Mouse (Mus musculus): ENCODE results near the gene 2700049A03Rik. TPM values are rescaled to one million over a fixed set of nuclear protein-coding genes. Genes with fewer than 3 reads are reported as not detected.

2700049A03Rik gene
- polyA plus RNA-seq, 1 experiment from 2014 or later: 2.4 TPM

DNA sequence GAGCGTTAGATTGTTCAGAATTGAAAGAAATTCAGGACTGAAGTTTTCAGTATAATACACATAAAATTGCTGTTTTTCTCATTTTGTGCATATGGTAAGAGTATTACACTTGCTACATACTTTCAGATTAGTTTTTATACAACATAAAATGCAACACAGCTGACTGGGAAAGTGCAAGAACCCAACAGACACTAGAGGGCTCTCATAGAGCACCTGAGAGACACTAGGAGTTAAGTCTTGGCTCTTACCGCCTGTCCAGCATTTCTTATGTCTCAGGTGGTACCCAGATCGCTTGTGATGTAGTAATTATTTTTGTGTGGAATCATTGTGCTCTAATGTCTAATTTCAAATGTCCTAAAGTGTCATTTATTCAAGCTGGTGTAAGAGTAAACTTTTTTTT, 61.0 kb downstream of the 2700049A03Rik start:
- no peaks in the 10 kb centered on the region for H3K9me3 ChIP-seq (ENCODE audit: low read length)
- WGBS (ENCODE audit: insufficient replicate concordance): 79% methylated on average over 3 of the region's 3 CpGs
- TF ChIP-seq CTCF (IDR thresholded peaks at IDR 0.05; ENCODE audit: low read depth): peak; percentile 54
- TF ChIP-seq EP300 (IDR thresholded peaks at IDR 0.05; ENCODE audit: low read depth): no peak

DNA sequence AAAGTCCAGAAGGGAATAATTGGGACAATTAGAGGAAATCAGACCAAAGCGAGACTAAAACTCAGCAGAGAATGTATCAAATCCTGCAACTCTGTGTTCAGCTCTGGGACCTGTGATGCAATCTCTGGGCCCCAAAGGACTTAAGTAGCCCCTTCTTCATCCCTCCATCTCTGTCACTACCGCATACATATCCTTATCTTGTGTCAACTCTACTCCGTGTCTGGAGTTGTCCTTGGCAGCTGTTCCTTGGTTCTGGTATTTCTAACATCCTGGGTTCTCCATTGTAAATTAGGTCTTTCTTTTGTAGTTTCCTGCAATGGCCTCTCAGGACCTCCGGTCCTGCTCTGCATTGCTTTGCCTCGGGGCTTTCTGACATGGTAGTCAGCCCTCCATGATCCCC, 65.1 kb downstream of the 2700049A03Rik start:
- H3K27ac ChIP-seq (ENCODE audit: low read depth): no peak overlapping the region
- peaks cover 19% of the 10 kb centered on the region; the same call in 1 of the 2 replicates for H3K36me3 ChIP-seq (replicated peaks; ENCODE audit: insufficient read depth, low read length)
- WGBS (ENCODE audit: insufficient replicate concordance): 69% methylated on average over 5 of the region's 5 CpGs
- ATAC-seq: no peak
- H3K4me1 ChIP-seq (ENCODE audit: insufficient read depth): no peaks in the 10 kb centered on the region
- TF ChIP-seq EP300 (IDR thresholded peaks at IDR 0.05; ENCODE audit: low read depth) (no peak), CTCF (IDR thresholded peaks at IDR 0.05; ENCODE audit: low read depth) (no peak)
- DNase-seq: no peak
- H3K4me3 ChIP-seq (ENCODE audit: low read depth, low read length): no peak overlapping the region
- no peaks in the 10 kb centered on the region for H3K27me3 ChIP-seq (ENCODE audit: insufficient read depth, low read length)
- H3K4me2 ChIP-seq (ENCODE audit: low read depth, low read length): no peak overlapping the region
- H3K9me3 ChIP-seq (ENCODE audit: low read length): no peaks in the 10 kb centered on the region
- H3K9ac ChIP-seq (replicated peaks): no peak overlapping the region

More for the DNA sequence above, 61.0 kb downstream of the 2700049A03Rik start:
- H3K27me3 ChIP-seq (ENCODE audit: insufficient read depth, low read length): no peaks in the 10 kb centered on the region
- H3K4me2 ChIP-seq (ENCODE audit: low read depth, low read length): no peak overlapping the region
- no peak overlapping the region for H3K9ac ChIP-seq (replicated peaks)
- no peak overlapping the region for H3K27ac ChIP-seq (ENCODE audit: low read depth)
- no peaks in the 10 kb centered on the region for H3K4me1 ChIP-seq (ENCODE audit: insufficient read depth)
- DNase-seq (no peak), ATAC-seq (no peak)
- H3K36me3 ChIP-seq (replicated peaks; ENCODE audit: insufficient read depth, low read length): peaks cover 26% of the 10 kb centered on the region
- no peak overlapping the region for H3K4me3 ChIP-seq (ENCODE audit: low read depth, low read length)

DNA sequence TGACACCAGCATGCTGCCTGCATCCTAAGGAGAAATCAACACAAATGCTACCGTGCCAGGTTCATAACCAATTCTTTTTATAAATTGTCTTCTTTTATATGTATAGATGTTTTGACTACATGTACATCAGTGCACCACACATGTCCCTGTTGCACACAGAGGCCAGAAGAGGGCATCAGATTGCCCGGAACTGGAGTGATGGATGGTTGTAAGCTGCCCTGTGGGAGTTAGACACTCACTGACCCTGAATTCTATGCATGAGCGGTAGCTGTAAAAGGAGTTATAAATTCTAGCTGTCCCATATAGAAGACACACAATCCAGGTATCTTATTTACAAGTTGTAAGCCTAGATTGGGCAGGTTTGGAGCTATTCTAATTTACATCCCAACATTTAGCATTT, 67.7 kb downstream of the 2700049A03Rik start:
- WGBS (ENCODE audit: insufficient replicate concordance): 82% methylated on average over 3 of the region's 3 CpGs

DNA sequence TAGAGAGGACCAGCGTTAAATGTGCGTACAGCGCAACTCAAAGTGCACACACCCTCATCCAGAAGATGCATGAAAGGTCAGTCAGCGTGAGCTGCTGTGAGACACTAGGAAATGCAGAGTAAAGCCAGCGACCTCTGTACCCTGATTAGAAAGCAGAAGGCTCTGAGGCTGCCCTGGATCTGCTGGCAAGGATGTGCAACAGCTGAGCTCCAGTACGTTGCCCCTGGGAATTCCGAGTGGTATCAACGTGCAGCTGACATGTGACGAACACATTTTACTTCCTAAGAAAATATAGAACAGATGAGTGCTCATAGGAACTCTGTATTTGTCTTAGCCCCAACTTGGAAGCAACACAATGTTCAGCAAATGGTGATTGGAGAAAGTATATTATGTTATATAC, 80.5 kb downstream of the 2700049A03Rik start:
- 81% methylated on average over 9 of the region's 9 CpGs for whole genome bisulfite sequencing (ENCODE audit: insufficient replicate concordance)
- Histone ChIP-seq H3K9ac (replicated peaks) (no peak overlapping the region), H3K4me2 (ENCODE audit: low read depth, low read length) (no peak overlapping the region), H3K9me3 (ENCODE audit: low read length) (no peaks in the 10 kb centered on the region; the same call in 1 of the 2 replicates), H3K4me3 (ENCODE audit: low read depth, low read length) (no peak overlapping the region), H3K4me1 (ENCODE audit: insufficient read depth) (no peaks in the 10 kb centered on the region), H3K36me3 (replicated peaks; ENCODE audit: insufficient read depth, low read length) (peaks cover 8% of the 10 kb centered on the region; the same call in 1 of the 2 replicates), H3K27ac (ENCODE audit: low read depth) (no peak overlapping the region), H3K27me3 (ENCODE audit: insufficient read depth, low read length) (no peaks in the 10 kb centered on the region)
- no peak for ATAC-seq
- TF ChIP-seq EP300 (IDR thresholded peaks at IDR 0.05; ENCODE audit: low read depth) (no peak), CTCF (IDR thresholded peaks at IDR 0.05; ENCODE audit: low read depth) (no peak)
- DNase-seq: no peak

More for the DNA sequence above, 67.7 kb downstream of the 2700049A03Rik start:
- TF ChIP-seq EP300 (IDR thresholded peaks at IDR 0.05; ENCODE audit: low read depth): no peak
- TF ChIP-seq CTCF (IDR thresholded peaks at IDR 0.05; ENCODE audit: low read depth): peak; percentile 18; the same call in 1 of the 2 replicates
- DNase-seq (no peak), ATAC-seq (no peak)
- Histone ChIP-seq H3K27ac (ENCODE audit: low read depth) (no peak overlapping the region), H3K4me3 (ENCODE audit: low read depth, low read length) (no peak overlapping the region), H3K27me3 (ENCODE audit: insufficient read depth, low read length) (no peaks in the 10 kb centered on the region), H3K9me3 (ENCODE audit: low read length) (no peaks in the 10 kb centered on the region), H3K4me2 (ENCODE audit: low read depth, low read length) (no peak overlapping the region), H3K4me1 (ENCODE audit: insufficient read depth) (no peaks in the 10 kb centered on the region), H3K9ac (replicated peaks) (no peak overlapping the region), H3K36me3 (replicated peaks; ENCODE audit: insufficient read depth, low read length) (peaks cover 19% of the 10 kb centered on the region; the same call in 1 of the 2 replicates)

DNA sequence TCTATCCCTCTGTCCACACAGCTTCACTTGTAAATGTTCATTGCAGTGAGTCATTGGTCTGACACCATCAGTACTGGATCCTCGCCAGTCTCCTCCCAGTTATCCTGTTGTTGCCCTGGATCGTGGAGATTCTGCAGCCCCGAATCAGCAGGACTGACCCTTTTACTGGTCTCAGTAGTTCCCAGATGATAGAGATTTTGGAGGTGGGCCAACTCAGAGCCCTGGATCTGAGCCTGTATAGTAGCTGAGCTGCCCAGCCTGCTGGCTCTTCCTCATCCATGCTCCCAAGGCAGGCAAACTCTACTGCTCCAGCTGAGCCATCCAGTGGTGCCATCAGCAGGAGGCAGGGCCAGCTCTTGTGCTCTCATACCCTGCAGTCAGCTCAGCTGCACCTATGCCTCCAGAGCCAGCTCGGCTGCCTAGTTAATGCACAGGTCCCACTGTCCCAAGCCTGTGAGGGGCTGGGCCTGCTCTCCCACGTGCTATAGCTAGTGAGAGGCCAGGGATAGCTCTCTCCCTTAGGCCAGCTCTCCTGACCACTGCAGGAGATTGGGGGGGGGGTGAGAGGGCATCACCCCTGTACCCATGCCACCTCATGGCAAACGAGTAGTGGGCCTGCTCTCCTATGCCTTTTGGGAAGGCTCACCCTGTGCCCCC, 81.3 kb downstream of the 2700049A03Rik start:
- WGBS (ENCODE audit: insufficient replicate concordance): 81% methylated on average over 6 of the region's 6 CpGs
- no peak overlapping the region for H3K27ac ChIP-seq (ENCODE audit: low read depth)
- no peaks in the 10 kb centered on the region for H3K4me1 ChIP-seq (ENCODE audit: insufficient read depth)
- H3K36me3 ChIP-seq (replicated peaks; ENCODE audit: insufficient read depth, low read length): peaks cover 8% of the 10 kb centered on the region; the same call in 1 of the 2 replicates
- no peaks in the 10 kb centered on the region; the same call in 1 of the 2 replicates for H3K9me3 ChIP-seq (ENCODE audit: low read length)
- TF ChIP-seq EP300 (IDR thresholded peaks at IDR 0.05; ENCODE audit: low read depth) (no peak), CTCF (IDR thresholded peaks at IDR 0.05; ENCODE audit: low read depth) (no peak)
- H3K4me2 ChIP-seq (ENCODE audit: low read depth, low read length): no peak overlapping the region
- DNase-seq (peak; percentile 32), ATAC-seq (no peak)
- no peak overlapping the region for H3K9ac ChIP-seq (replicated peaks)
- H3K4me3 ChIP-seq (ENCODE audit: low read depth, low read length): no peak overlapping the region
- H3K27me3 ChIP-seq (ENCODE audit: insufficient read depth, low read length): no peaks in the 10 kb centered on the region

DNA sequence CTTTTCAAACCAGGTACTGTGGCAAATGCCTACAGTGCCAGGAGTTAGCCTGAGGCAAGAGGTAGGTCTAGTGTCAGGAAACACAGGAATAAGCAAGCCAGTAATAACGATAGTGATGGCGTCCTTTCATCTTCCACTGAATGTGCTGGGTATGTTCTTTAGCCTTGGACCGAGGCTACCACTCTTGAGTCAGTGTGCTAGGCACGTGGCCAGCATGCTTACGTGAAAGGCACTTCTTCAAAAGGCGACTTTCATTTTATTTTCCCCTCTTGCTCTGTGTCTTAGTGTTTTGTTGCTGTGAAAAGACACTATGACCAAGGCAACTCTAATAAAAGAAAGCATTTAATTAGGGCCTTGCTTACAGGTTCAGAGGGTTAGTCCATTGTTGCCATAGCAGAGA, 86.1 kb downstream of the 2700049A03Rik start:
- no peak for TF ChIP-seq CTCF (IDR thresholded peaks at IDR 0.05; ENCODE audit: low read depth)
- Histone ChIP-seq H3K36me3 (replicated peaks; ENCODE audit: insufficient read depth, low read length) (peaks cover 8% of the 10 kb centered on the region; the same call in 1 of the 2 replicates), H3K9ac (replicated peaks) (no peak overlapping the region), H3K27ac (ENCODE audit: low read depth) (no peak overlapping the region), H3K9me3 (ENCODE audit: low read length) (no peaks in the 10 kb centered on the region; the same call in 1 of the 2 replicates), H3K4me1 (ENCODE audit: insufficient read depth) (no peaks in the 10 kb centered on the region), H3K4me2 (ENCODE audit: low read depth, low read length) (no peak overlapping the region), H3K27me3 (ENCODE audit: insufficient read depth, low read length) (no peaks in the 10 kb centered on the region), H3K4me3 (ENCODE audit: low read depth, low read length) (no peak overlapping the region)
- no peak for DNase-seq
- no peak for ATAC-seq
- WGBS (ENCODE audit: insufficient replicate concordance): 77% methylated on average over 6 of the region's 6 CpGs
